Mouse (Mus musculus): ENCODE data around the gene Kcns3.

Kcns3 gene

GRCm38 (mm10) chr12:11151015-11151414 lies at the start of gene Kcns3:
Gene Kcns3, minus strand, starts transcription at chr12:11151056.
- no peak for DNase-seq (ENCODE audit: low read depth)

GRCm38 (mm10) chr12:11198551-11198950 lies 47.7 kb upstream of the Kcns3 start:
- DNase-seq (ENCODE audit: low read depth) = no peak

- no peak for DNase-seq (ENCODE audit: low read depth)
Observed at GRCm38 (mm10) chr12:11198026-11198425, 47.2 kb upstream of the Kcns3 start.

- no peak for DNase-seq (ENCODE audit: low read depth)
Observed at GRCm38 (mm10) chr12:11196830-11197229, 46.0 kb upstream of the Kcns3 start.

DNA sequence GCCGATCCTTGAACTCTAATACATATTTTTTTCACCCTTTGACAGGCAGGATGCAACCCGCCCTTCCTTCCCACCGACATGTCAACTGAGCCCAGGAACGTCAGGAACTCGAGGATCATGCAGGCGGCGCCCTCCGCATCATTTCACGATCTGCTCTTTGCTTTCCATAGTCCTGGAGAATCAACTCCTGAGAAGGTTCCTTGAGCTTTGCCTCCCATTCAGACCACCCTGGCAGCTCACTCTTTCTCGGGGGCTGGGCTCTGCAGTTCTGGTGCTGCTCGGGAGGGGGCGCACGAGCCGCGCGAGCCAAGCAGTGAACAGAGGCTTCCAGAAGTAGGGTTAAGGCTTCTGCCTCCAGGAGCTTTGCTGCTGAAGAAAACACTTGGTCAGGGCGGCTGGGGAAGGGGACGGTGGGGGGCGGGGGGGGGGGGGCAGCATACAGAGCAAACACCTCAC lies 45.3 kb upstream of the Kcns3 start:
- DNase-seq (ENCODE audit: low read depth) = no peak

GRCm38 (mm10) chr12:11195031-11195430 lies 44.2 kb upstream of the Kcns3 start:
- DNase-seq (ENCODE audit: low read depth) = no peak

DNA sequence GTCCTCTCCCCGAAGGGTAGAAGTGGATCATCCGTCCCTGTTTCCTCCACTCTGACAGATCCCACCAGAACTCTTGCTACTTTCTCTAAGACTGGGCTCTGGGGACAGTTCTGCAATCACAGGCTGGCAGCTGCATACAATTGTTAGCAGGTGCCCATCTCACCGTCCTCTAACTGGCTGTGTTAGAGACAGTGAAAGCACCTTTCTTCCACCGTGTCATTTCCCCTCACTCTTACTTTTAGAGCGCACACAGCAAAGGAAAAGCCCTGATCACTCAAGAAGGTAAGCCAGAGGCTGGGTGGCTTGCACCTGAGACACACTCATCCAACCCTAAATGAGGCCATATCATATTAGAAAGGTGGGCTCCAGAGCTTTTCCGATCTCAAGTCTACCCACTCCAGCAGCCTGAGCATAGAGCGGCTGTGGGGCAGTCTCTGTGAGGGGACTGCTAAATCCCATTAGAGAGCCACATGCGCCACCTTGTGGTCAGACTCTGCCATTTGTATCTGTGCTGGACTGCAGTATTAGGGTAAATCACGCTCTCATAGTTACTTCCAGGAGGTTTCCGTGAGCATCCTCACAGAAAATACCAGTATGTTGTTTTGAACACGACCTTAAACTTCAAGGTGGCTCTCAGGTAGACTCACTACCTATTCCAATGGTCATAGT lies 27.8 kb upstream of the Kcns3 start:
- peak; percentile 39 for DNase-seq (ENCODE audit: low read depth)

DNA sequence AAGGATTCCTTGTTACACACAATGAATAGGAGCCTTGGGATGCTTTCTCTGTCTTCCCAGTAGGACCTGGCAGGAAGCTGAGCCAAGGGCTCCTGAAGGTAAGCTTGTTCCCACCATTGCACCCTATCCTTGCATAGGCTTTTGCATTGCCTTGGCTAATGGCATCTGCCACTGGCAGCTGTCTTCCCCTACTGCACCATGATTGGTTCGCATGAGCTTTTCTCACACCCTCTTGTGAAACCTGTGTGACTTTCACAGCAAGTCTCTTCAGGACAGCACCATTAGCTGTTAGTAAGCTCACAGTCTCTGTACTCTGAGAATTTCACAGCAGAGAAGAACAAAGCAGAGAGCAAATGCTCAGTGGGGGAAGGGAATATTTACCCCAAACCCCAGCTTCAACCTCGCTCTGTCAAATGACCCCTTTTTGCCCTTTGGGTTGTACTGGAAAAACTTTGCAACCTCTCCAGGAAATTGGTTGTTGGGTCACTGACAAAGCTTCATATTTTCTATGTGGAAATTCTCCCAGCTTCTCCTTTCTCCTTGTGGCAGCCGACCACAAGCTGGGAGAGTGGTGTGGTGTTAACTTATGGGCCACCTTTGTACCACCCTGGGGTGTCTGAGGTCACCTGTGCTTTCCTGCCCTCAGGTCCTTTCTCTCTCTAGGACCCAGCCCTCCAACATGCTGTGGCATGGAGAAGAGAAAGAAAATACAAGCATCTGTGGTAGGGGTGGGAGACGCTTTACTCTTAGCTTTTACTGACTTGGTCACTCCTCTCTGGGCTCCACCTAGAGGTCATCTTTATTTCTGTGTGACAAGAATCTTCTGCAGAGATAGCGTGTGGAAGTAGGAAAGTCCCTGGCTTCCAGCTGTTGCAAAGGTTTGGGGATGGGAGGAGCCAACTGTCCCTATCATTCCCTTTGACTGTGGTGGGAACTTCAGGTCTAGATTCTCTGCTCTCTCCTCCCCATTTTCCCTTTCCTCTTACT lies 26.8 kb upstream of the Kcns3 start:
- DNase-seq (ENCODE audit: low read depth) = no peak

DNA sequence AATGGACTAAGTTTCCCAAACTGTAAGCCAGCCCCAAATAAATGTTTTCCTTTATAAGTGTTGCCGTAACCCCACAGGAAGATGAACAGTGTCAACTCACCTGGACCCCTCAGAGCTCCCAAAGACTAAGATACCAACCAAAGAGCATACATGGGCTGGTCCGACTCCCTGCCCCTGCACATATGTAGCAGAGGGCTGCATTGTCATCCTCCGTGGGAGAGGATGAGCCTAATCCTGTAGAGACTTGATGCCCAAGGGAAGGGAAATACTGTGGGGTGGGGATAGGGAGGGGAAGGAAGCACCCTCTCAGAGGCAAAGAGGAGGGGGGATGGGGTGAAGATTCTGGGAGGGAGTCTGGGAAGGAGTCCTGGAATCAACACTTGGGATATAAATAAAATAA lies 7.8 kb upstream of the Kcns3 start:
- no peak for DNase-seq (ENCODE audit: low read depth)

DNA sequence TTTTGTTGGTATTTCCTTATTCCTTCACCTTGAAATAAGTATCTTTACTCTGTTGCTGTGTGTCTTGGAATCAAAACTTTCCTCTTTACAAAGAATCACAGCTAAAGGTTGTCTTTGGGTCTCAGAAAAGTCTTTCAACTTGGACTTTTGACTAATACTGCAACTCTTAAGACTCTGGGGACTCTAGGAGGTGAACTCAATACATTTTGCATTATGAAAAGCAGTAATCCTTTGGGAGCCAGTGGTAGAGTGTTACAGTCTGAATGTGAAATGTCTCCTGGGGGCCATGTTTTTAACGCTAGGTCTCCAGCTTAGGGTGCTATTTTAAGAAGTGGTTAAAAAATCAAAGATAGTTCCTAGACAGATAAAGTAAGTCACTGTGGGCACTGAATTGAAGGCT lies 4.3 kb upstream of the Kcns3 start:
- no peak for DNase-seq (ENCODE audit: low read depth)

- DNase-seq (ENCODE audit: low read depth) = no peak
Observed at GRCm38 (mm10) chr12:11153587-11153986, 2.7 kb upstream of the Kcns3 start.

DNA sequence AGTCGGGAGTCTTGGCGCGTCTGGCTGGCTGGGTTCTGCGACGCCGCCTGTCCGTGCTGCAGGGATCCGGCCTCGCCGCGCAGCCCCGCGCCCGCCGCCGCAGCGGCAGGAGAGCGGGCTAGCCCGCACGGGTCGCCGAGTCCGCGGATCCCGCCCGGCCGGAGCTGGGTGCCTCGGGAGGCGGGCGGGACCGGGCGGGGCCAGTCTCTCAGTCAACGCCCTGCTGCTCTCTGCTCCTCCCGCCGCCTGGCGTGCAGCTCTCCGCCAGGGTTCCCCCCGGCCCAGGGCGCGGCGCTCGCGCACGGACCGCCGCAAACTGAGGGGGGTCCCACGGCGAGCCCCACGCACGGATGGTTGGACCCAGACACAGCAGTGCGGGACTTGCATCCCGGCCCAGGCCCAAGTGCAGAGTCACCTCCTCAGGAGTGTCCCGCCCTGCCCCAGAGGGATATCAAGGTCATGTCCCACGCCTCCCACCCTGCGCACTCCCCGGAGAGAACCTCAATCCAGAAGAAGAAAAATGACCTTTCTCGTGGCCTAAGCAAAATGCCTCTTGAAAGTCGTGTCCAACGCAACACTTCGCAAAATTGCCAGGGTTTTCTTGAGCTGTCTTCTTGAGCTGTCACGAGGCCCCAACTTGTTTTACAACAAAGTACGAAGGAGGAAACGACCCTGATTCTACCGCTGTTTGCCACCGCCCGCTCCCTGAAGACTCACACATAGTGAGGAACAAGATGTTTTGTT lies 492 bp downstream of the Kcns3 start:
- no peak for DNase-seq (ENCODE audit: low read depth)

DNA sequence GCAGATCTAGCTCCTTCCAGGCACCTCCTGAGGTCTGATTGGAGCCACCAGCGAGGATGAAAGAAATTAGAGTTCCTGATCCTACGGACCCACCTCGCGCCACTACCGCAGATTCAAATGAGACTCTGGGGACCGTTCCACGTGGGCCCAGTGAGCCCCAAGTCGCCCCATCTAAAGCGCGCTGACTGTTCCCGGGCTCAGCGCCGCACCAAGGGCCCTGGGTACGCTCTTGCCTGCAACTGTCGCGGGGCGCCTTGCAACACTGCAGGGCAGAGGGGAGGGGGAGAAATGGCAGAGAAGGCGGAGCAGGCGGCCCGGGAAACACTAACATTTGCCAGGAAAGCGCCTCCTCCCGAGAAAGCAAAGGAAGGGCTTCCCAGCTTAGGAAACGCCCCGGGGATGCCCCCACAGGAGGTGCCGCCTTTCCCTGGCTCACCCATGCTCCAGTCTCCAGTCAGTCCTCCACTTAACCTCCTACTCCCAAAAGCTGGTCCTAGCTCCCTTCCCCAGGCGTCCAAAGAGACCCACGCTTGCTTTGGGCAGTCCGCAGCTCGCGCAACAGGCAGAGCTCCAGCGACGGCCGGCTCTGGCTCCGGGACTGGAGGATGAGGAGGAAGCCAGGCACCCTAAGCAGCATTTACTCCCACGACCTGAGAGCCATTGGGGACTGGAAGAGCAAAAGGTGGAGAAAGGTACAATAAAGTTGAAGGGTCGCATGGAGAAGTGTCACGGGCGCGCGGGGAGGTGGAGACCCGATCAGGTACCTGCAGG lies 1.2 kb downstream of the Kcns3 start:
- DNase-seq (ENCODE audit: low read depth) = no peak

DNA sequence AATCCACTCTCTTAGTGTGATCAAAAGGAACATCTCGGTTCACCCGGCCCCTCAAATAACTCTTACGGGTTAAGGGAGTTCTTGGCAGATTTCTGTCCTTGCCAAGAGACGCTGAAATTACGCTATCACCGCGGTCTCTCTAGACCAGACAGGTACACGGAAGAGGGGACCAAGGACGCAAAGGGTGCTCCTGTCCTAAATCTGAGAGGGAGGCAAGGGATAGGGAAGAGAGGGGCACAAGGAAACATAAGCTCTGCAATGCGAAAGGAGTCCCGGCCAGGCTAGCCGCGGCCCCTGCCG lies 1.8 kb downstream of the Kcns3 start:
- no peak for DNase-seq (ENCODE audit: low read depth)

- DNase-seq (ENCODE audit: low read depth) = no peak
Observed at GRCm38 (mm10) chr12:11144894-11145293, 6.0 kb downstream of the Kcns3 start.

DNA sequence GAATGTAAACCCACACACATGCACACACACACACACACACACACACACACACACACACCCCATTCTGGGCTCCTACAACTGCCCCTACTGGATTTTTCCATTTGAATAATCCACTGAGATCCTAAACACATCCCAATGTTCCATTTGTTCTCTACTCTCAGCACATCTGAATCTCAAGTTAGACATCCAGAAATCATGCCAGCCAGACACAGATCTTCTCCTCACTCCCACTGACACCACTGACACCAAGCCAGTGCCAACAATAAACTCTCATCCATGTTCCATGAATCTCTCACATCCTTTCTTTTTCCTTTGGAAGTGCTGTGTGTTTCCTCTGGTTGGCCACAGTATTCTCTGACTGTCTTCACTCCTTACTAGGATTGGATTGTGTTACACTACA lies 18.4 kb downstream of the Kcns3 start:
- DNase-seq (ENCODE audit: low read depth) = no peak

- DNase-seq (ENCODE audit: low read depth) = no peak
Observed at GRCm38 (mm10) chr12:11129188-11129587, 21.7 kb downstream of the Kcns3 start.

GRCm38 (mm10) chr12:11126186-11126759 lies 24.6 kb downstream of the Kcns3 start:
- DNase-seq (ENCODE audit: low read depth) = no peak

- DNase-seq (ENCODE audit: low read depth) = no peak
Observed at GRCm38 (mm10) chr12:11101565-11101964, 49.3 kb downstream of the Kcns3 start.

DNA sequence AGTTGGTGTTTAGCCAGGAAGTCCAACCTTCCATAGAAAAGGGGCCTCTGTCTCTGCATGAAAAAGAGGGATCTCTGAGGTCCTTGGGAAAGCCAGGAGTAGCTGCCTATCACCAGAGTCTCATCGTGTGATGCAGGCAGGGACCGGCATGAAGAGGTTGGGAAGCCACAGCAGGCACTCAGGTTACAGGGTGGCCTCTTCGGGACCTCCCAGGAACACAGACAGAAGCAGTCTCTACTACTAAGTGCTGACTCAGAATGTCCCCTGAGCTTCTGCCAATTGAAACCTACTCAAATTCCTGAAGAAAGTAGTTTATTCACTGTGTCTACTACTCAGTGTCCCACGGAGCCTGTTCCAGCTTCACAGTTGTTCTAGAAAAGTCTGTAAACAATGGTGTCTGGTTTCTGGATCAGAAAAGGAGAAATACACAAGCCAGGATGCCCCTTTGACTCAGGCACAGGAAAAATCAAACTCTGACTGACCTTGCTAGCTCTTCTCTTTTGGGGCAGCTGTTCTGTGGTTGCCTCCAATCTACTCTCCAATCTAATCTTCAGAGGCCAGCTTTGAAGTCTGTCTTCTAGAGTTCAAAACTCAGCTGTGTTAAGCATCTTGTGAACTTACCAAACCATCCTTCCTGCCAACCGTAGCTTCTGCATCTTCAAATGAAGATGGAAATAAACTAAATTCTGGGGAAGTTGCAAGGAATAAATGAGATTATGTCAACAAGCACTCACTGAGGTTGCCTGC lies 62.1 kb downstream of the Kcns3 start:
- no peak for DNase-seq (ENCODE audit: low read depth)

DNA sequence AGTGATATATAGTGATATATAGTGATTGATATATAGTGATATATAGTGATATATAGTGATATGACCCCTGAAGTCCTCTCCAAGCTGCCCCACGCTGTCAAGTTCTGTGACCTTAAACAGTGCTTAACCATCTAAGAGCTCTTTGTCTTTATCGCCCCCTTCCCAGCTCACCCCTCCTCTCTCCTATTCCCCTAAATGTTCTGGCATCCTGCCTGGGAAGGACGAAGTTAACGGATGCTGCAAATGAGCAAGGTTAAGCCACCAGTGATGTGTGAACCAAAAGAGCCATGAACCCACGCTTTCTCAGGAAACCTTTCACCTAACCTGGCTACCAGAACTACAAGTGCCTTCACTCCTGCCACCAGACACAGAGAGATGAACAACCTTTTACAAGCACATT lies 64.0 kb downstream of the Kcns3 start:
- no peak for DNase-seq (ENCODE audit: low read depth)

Data from c-Kit-positive CD71-positive TER-119-negative erythroid progenitor cells, embryonic 14.5 days (primary cell).